Mouse (Mus musculus): ENCODE data around the gene March9.

- TF ChIP-seq TCF3 (IDR thresholded peaks at IDR 0.05; ENCODE audit: insufficient read length, low read depth) (no peak), POLR2A (IDR thresholded peaks at IDR 0.05; ENCODE audit: insufficient read length, low read depth) (no peak), E2F4 (IDR thresholded peaks at IDR 0.05; ENCODE audit: insufficient read depth) (no peak)
Observed at GRCm38 (mm10) chr10:127107563-127108261, 47.7 kb upstream of the March9 start.
